Mouse (Mus musculus): ENCODE data around the gene Zfyve27.

DNA sequence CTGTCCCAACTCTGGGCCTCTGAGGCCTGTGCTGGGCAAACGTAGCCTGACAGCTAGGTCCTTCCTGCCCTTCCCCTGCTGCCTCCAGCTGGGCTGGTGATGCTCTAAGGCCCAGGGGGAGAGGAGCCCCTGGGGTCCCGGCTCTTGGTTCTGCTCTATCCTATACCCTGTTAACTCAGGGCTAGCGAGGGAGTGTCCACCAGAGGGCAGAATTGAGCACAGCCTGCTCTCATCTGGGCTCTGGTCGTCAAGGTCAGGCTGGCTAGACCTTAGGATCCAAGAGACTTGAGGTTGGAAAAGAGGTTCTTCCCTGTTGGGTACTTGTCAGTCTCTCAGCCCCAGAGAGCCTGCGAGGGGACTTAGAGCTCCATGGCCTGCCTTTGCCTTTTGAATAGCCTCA, 26.7 kb downstream of the Zfyve27 start:
- peak; percentile 81 for TF ChIP-seq CTCF (IDR thresholded peaks at IDR 0.05; ENCODE audit: insufficient read depth, low read length)
- TF ChIP-seq POLR2A (IDR thresholded peaks at IDR 0.05; ENCODE audit: borderline replicate concordance, extremely low read depth, low read depth, low read length): no peak

Data from lung, adult 2 months (tissue).